Mouse (Mus musculus): ENCODE data around the gene Eepd1. TPM values are rescaled to one million over a fixed set of nuclear protein-coding genes. Genes with fewer than 3 reads are reported as not detected.

The Eepd1 gene
- total RNA-seq, 4 experiments from 2014 or later: 23.0 to 26.1 (median 24.0) TPM

DNA sequence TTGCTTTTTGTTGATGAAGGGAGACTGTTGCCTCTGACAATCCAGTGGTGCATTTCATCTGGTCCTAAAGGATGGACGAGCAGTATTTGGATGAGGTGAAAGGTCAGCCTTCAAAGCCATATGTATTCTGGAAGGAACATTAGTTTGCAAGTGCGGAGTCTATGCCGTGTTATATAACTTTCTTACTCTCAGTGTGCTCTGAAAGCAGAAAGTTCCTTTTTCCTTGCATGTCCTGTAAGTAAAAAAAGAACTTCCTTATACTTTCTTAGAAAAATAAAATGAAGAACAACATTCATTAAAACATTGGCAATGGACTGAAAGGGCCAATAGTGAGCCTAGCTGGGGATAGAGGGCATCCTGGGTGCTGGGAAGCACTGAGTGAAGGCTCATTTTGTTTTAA lies 50.8 kb downstream of the Eepd1 start:
- DNase-seq (ENCODE audit: low spot score in 2 of 2): no peak

DNA sequence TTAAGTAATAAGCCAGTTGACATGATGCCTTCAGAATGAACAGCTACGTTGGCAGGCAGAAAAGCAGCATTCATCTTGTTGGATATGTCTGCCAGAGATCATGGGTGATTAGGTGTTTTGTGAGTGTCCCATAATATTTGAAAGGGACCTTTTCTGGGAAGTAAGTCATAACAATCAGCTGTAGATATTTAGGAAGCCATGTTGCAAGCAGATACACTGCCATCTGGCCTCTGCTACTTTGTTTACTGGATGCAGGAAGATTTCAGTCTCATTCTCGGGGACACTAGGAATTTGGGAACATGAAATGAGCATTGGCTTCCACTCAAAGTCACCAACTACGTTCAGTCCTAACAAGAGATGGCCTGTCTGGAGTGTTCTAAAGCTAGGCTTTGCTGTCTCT lies 54.1 kb downstream of the Eepd1 start:
- no peak for DNase-seq (ENCODE audit: low spot score in 2 of 2)

DNA sequence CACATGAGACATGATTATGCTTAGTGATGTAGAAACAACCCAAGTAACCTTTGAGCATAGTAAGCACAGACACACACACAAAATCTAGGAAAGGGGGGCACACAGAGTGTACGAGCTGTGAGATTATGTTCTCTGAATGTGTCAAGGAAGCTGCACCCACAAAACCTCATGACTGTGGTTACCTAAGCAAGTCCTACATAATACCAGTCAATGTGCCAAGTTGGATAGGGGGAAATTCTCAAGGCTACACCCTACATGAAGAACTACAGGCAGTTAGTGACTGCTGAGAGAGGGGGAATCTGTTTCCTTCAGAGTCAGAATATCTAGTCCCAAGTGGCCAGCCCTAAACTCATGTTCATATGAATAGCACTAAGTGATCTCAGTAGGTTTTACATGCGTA lies 58.1 kb downstream of the Eepd1 start:
- DNase-seq (ENCODE audit: low spot score in 2 of 2): no peak

DNA sequence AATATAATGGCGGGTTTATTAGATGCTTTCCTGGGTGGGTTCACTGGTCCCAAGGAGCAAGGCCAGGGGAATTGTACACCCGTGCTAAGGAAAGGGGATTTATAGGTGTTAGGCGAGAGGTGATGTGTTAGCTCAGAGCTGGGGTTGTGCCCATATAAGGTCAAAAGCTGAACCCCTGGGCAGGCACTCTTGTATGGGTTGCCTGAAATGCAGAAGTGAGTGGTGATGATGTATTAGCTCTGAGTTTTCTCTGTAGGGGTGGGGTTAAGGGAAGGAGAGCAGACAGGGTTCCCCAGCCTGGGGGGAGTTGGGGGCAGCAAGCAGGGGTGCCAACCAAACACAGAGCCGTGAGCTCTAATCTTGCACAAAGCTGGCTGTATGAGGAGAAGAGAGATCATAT lies 60.0 kb downstream of the Eepd1 start:
- no peak for DNase-seq (ENCODE audit: low spot score in 2 of 2)

GRCm38 (mm10) chr9:25545212-25545611 lies 63.9 kb downstream of the Eepd1 start:
- no peak for DNase-seq (ENCODE audit: low spot score in 2 of 2)

- DNase-seq (ENCODE audit: low spot score in 2 of 2): no peak
These were observed 68.0 kb downstream of the Eepd1 start for GRCm38 (mm10) chr9:25549130-25550060.

GRCm38 (mm10) chr9:25550196-25550595 lies 68.8 kb downstream of the Eepd1 start:
- no peak for DNase-seq (ENCODE audit: low spot score in 2 of 2)

DNA sequence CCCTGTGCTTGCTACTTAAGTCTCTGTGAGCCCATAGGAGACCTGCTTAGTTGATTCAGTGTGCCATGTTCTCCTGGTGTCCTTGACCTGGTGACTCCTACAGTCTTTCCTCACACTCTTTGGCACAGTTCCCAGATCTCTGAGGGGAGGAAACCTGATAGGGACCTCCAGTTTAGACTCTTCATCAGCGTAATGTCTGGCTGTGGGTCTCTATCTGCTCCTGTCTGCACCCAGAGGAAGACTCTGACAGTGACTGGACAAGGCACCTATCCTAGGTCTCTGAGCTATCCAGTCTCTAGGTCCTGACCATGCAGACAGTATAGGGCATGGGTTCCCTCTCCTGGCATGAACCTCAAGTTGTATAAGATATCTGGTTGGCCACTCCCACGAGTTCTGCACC lies 71.2 kb downstream of the Eepd1 start:
- no peak for DNase-seq (ENCODE audit: low spot score in 2 of 2)

DNA sequence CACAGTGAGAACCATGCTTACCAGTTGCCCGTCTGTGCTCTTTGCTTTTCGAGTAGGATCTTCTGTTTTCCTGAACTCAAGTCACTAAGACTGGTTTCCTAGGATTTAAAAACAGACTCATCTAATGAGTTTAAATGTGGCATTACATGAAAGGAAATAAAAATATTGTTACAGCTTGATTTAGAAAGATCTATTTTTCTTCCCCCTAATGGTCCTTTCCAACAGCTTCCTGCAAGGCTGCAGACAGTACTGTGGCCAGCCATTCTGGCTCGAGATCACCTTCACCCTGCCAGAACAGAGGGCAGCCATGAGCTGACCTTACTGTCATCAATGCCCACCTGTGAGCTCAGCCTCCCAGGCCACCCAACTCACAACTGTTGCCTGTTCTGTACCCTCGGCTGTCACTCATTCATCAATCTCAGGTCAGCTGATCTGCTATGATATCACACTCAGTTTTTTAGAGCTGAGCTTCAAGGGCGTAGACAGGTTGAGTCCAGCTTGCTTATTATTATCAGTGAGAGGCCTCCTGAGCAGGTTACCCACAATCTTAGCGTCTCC lies 73.0 kb downstream of the Eepd1 start:
- no peak for DNase-seq (ENCODE audit: low spot score in 2 of 2)

DNA sequence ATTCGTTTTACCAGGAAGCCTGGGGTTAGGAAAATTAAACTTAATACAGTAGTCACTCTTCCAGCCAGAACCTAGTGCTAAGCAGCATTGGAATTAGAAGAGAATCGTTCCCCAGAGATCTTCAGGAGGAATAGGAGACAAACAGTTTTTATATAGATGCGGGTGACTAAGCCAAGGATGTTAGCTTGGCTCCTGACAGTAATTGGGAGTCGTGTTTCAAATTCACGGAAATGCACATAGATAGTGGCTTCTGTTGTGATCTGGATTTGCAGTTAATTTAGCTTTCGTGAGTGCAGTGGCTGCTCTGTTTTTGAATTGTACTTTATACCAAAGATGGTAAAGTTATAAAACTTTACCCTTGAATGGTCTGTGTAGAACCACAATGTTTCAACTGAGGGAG lies 73.9 kb downstream of the Eepd1 start:
- DNase-seq (ENCODE audit: low spot score in 2 of 2): no peak

GRCm38 (mm10) chr9:25556008-25556407 lies 74.7 kb downstream of the Eepd1 start:
- DNase-seq (ENCODE audit: low spot score in 2 of 2): no peak

GRCm38 (mm10) chr9:25557378-25557777 lies 76.0 kb downstream of the Eepd1 start:
- DNase-seq (ENCODE audit: low spot score in 2 of 2): no peak

GRCm38 (mm10) chr9:25558834-25559233 lies 77.5 kb downstream of the Eepd1 start:
- DNase-seq (ENCODE audit: low spot score in 2 of 2): no peak

DNA sequence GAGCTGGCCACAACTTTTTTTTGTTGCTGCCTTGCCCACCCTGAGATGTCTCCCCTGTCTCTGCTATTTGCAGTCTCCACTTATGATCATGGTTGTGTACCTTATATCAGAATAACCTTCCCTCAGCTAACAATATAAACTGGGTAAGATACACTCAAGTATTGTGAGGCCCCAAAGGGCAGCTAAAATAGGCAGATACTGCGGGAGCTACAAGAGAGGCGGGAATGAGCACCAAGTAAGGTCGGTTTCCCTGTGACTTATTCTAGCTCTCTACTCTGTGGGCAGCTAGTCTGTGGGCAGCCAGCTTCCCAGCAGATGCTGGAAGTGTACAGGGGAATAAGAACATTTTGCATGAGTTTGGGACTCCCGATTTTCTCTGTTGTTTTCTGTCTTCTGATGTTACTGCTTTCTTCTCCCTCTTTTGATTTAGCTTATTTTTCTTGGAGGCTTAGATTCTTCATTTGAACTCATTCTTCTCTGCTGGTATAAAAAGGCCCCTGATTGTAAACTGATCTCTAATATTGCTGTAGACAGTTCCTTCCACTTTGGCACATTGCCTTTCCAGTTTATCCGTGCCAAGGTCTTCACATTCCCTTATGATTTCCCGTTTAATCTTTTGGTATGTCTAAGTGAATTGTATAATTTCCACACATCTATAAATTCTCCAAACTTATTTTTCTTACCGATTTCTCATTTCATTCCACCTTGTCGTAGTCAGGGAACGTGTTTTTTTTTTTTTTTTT lies 78.8 kb downstream of the Eepd1 start:
- DNase-seq (ENCODE audit: low spot score in 2 of 2): no peak

- no peak for DNase-seq (ENCODE audit: low spot score in 2 of 2)
These were observed 79.8 kb downstream of the Eepd1 start for GRCm38 (mm10) chr9:25561143-25561542.

- no peak for DNase-seq (ENCODE audit: low spot score in 2 of 2)
These were observed 82.5 kb downstream of the Eepd1 start for GRCm38 (mm10) chr9:25563806-25564205.

DNA sequence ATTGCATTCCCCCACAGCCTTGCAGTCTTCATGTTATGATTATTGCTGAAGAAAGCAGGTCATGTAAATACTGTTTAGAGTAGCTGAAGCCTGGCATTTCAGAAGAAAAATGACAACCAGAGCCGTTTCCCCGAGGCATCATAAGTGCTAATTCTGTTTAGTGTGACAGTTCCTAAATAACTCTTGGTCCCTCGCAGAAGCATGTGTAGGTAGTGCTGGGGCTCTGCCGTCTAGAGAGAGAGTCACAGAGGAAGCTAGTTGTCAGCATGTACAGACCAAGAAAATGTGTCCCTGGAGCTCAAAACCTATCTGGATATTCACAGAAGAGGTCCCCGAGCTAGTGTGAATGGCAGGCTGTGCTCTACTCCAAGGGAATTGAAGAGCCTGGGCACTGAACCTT lies 85.7 kb downstream of the Eepd1 start:
- DNase-seq (ENCODE audit: low spot score in 2 of 2): no peak

GRCm38 (mm10) chr9:25568783-25569182 lies 87.4 kb downstream of the Eepd1 start:
- no peak for DNase-seq (ENCODE audit: low spot score in 2 of 2)

DNA sequence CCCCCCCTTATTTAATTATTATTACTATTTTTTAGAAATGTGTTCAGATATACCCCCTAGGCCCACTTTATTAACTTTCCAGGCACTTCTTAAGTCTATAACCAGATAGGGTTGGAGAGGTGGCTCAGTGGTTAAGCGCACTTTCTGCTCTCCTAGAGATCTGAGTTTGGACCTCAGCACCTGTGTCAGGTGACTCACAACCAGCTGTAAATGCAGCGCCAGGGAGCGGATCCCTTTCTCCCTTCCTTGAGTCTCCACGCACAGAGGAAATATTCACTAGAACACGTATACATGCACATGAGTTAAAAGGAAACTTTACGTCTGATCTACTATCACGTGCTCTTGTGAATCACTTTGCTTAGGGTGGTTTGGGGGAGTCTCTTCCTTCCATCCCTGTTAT lies 88.7 kb downstream of the Eepd1 start:
- DNase-seq (ENCODE audit: low spot score in 2 of 2): no peak

DNA sequence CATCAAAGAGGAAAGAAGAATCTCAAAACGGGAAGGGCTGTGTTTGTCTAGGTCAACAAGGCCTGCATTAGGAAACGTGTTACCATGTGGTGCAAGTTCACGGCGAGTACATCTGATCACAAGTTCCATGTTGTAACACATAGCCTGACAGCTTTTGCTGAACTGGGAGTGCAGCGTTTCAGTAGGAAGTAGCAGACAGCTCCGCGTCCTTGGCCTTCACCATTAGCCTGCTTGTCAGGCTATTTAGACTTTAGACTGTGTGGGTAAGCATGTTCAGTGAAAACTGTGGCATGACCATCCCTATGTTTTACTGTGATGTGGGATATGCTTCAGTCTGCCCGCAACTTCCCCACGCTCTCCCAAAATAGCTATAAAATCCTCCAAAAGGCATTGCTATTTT lies 89.1 kb downstream of the Eepd1 start:
- peak in 1 of 2 experiments; percentile 32 for DNase-seq (ENCODE audit: low spot score in 2 of 2)

- DNase-seq (ENCODE audit: low spot score in 2 of 2): no peak
These were observed 90.0 kb downstream of the Eepd1 start for GRCm38 (mm10) chr9:25571381-25571780.

- no peak for DNase-seq (ENCODE audit: low spot score in 2 of 2)
These were observed 92.4 kb downstream of the Eepd1 start for GRCm38 (mm10) chr9:25573753-25574152.

All from left cerebral cortex, adult 8-10 months (tissue).